Mouse (Mus musculus) CD4-positive naive resting alpha-beta T cell, adult 57 days (primary cell): Measurements from ENCODE around the gene Bhmt2. TPM values are rescaled to one million over a fixed set of nuclear protein-coding genes. Genes with fewer than 3 reads are reported as not detected.

Source experiments
- total RNA-seq: library from RNA; stranded (reverse); gene quantifications from one replicate; pipeline ENCODE4 v1.2.4, GENCODE M21; 2023

The Bhmt2 gene
- total RNA-seq = not detected

GRCm38 (mm10) chr13:93674131-93674561 is at the start of gene Bhmt2, which contains the start of gene Dmgdh:
Gene Bhmt2, minus strand, starts transcription at chr13:93674302.
Gene Dmgdh, plus strand, starts transcription at chr13:93674433.

GRCm38 (mm10) chr13:93637282-93638245 is 36.5 kb downstream of the Bhmt2 start, which contains the start of gene Bhmt:
Gene Bhmt, minus strand, starts transcription at chr13:93637961.

Other genes with a start within 250 kb of the Bhmt2 start
- 105 TPM for gene Jmy, start 174.5 kb downstream of the Bhmt2 start, total RNA-seq
- gene Bhmt, start 36.3 kb downstream of the Bhmt2 start, total RNA-seq = 0.89 TPM
- not detected for gene Dmgdh, start 131 bp upstream of the Bhmt2 start, total RNA-seq
- gene Arsb, start 97.3 kb upstream of the Bhmt2 start, total RNA-seq = 10.3 TPM